ENCODE assay signal across 23 mouse cellular contexts in genomic region chr11:102095676-102096075, GRCm38 (mm10). TPM values are rescaled to one million over a fixed set of nuclear protein-coding genes. Genes with fewer than 3 reads are reported as not detected.
"Had no signal": no experiment of that assay in that cellular context is flagged by ENCODE, and none has a peak within 500 bp of the region (broad histone marks: within the 10 kb centered on the region; RNA-seq: fewer than 3 reads in every experiment).

No protein-coding gene starts in this region.

- H3K27me3 ChIP-seq: lung, embryonic 15.5 days had no signal

- ATAC-seq: inflammation-experienced regulatory T-cells, adult 6 months; intestine, postnatal 0 days; midbrain, embryonic 13.5 days had no signal

- H3K4me3 ChIP-seq: limb, embryonic 12.5 days; lung, embryonic 15.5 days; megakaryocyte, embryonic 14.5 days; midbrain, embryonic 13.5 days; myocyte; neural tube, embryonic 15.5 days had no signal

- DNase-seq: kidney, adult 8-10 months; kidney, postnatal 25 days; lung, postnatal 14 days; right cerebral cortex, adult 18-20 months; right cerebral cortex, postnatal 25 days; thymus, postnatal 4 days had no signal

- H3K4me2 ChIP-seq: limb, embryonic 12.5 days; midbrain, embryonic 13.5 days; neural tube, embryonic 15.5 days had no signal

- H3K9ac ChIP-seq: limb, embryonic 12.5 days; lung, embryonic 15.5 days; midbrain, embryonic 13.5 days; neural tube, embryonic 15.5 days had no signal

- H3K9me3 ChIP-seq: limb, embryonic 12.5 days; lung, embryonic 15.5 days; megakaryocyte, embryonic 14.5 days; midbrain, embryonic 13.5 days; neural tube, embryonic 15.5 days had no signal

- H3K36me3 ChIP-seq: limb, embryonic 12.5 days; lung, embryonic 15.5 days; midbrain, embryonic 13.5 days; neural tube, embryonic 15.5 days had no signal

- H3K27ac ChIP-seq: limb, embryonic 12.5 days; lung, embryonic 15.5 days; macrophage; midbrain, embryonic 13.5 days; neural tube, embryonic 15.5 days had no signal

RNA-seq across cellular contexts. Expression of gene Ppy, which starts 5.4 kb away (rescaled TPM):
- total RNA-seq: layer of hippocampus, postnatal 25 days; left cerebral cortex, adult 8-10 months; left cerebral cortex, postnatal 25 days; liver, adult 2 months had no signal
- polyA plus RNA-seq: inflammation-experienced regulatory T-cells, adult 6 months; kidney, embryonic 16.5 days; limb, embryonic 12.5 days; liver, adult 2 months; lung, embryonic 15.5 days; macrophage; midbrain, embryonic 13.5 days; myocyte; neural tube, embryonic 11.5 days; small intestine, adult 2 months; stomach, embryonic 14.5 days had no signal

RNA-seq across cellular contexts. Expression of gene Mpp2, which starts 7.4 kb away (rescaled TPM):
- polyA plus RNA-seq: macrophage had no signal

RNA-seq across cellular contexts. Expression of gene Pyy, which starts 12.0 kb away (rescaled TPM):
- total RNA-seq: layer of hippocampus, postnatal 25 days; left cerebral cortex, adult 8-10 months; left cerebral cortex, postnatal 25 days; liver, adult 2 months had no signal
- polyA plus RNA-seq: inflammation-experienced regulatory T-cells, adult 6 months; kidney, embryonic 16.5 days; limb, embryonic 12.5 days; lung, embryonic 15.5 days; macrophage; midbrain, embryonic 13.5 days; myocyte; neural tube, embryonic 11.5 days had no signal

RNA-seq across cellular contexts. Expression of gene Nags, which starts 49.6 kb away (rescaled TPM):
- total RNA-seq: layer of hippocampus, postnatal 25 days; left cerebral cortex, postnatal 25 days had no signal
- polyA plus RNA-seq: macrophage; myocyte; neural tube, embryonic 11.5 days; neural tube, embryonic 15.5 days; stomach, embryonic 14.5 days had no signal

RNA-seq across cellular contexts. Expression of gene Cd300lg, which starts 54.4 kb away (rescaled TPM):
- total RNA-seq: layer of hippocampus, postnatal 25 days; left cerebral cortex, postnatal 25 days had no signal
- polyA plus RNA-seq: myocyte had no signal
